24 mouse cellular contexts compared by ENCODE assay signal in genomic region chr9:80600019-80600418, GRCm38 (mm10).
DNase-seq lines count a peak whose midpoint lies in the region; ATAC-seq lines count a peak whose summit lies in the region.
"Had no signal": no experiment of that assay in that cellular context is flagged by ENCODE, and none has a peak within 500 bp of the region (broad histone marks: within the 10 kb centered on the region; RNA-seq: fewer than 3 reads in every experiment).

No protein-coding gene starts in this region.

- ATAC-seq in hindbrain, embryonic 16.5 days = peak; percentile 75
- ATAC-seq in hindbrain, embryonic 11.5 days (ENCODE audit: low FRiP score) = no peak
- no peak for ATAC-seq in midbrain, embryonic 16.5 days
- ATAC-seq in midbrain, embryonic 15.5 days (replicated peaks) = no peak
- ATAC-seq: CD4-positive, CD25-positive, alpha-beta regulatory T cell, adult 4 months; forebrain, embryonic 16.5 days had no signal

- H3K27me3 ChIP-seq in hindbrain, embryonic 16.5 days (replicated peaks; ENCODE audit: control insufficient read depth, insufficient read depth, low read length) = no peaks in the 10 kb centered on the region
- H3K27me3 ChIP-seq in hindbrain, embryonic 11.5 days (ENCODE audit: control insufficient read depth, insufficient read depth, low read length) = no peaks in the 10 kb centered on the region
- no peaks in the 10 kb centered on the region for H3K27me3 ChIP-seq in midbrain, embryonic 16.5 days (ENCODE audit: control insufficient read depth, insufficient read depth, low read depth, low read length)
- H3K27me3 ChIP-seq in midbrain, embryonic 15.5 days (replicated peaks) = no peaks in the 10 kb centered on the region
- H3K27me3 ChIP-seq: embryonic facial prominence, embryonic 12.5 days; forebrain, embryonic 12.5 days; heart, embryonic 12.5 days; hindbrain, embryonic 13.5 days had no signal

- no peaks in the 10 kb centered on the region for H3K4me1 ChIP-seq in hindbrain, embryonic 16.5 days (ENCODE audit: control insufficient read depth, insufficient read depth, low read depth, low read length)
- H3K4me1 ChIP-seq in hindbrain, embryonic 11.5 days (replicated peaks; ENCODE audit: control insufficient read depth, insufficient read depth, low read length) = no peaks in the 10 kb centered on the region
- no peaks in the 10 kb centered on the region for H3K4me1 ChIP-seq in midbrain, embryonic 16.5 days (ENCODE audit: control insufficient read depth, insufficient read depth, low read length)
- no peaks in the 10 kb centered on the region for H3K4me1 ChIP-seq in midbrain, embryonic 15.5 days
- H3K4me1 ChIP-seq: embryonic facial prominence, embryonic 12.5 days; forebrain, embryonic 12.5 days; heart, embryonic 12.5 days; hindbrain, embryonic 13.5 days had no signal

- H3K9ac ChIP-seq in hindbrain, embryonic 16.5 days (ENCODE audit: low read depth, low read length) = no peak overlapping the region
- no peak overlapping the region for H3K9ac ChIP-seq in hindbrain, embryonic 11.5 days (ENCODE audit: low read depth, low read length)
- no peak overlapping the region for H3K9ac ChIP-seq in midbrain, embryonic 16.5 days (ENCODE audit: low read depth, low read length)
- no peak overlapping the region for H3K9ac ChIP-seq in midbrain, embryonic 15.5 days
- H3K9ac ChIP-seq: embryonic facial prominence, embryonic 12.5 days; forebrain, embryonic 12.5 days; heart, embryonic 12.5 days; hindbrain, embryonic 13.5 days had no signal

- no peaks in the 10 kb centered on the region for H3K9me3 ChIP-seq in hindbrain, embryonic 16.5 days (ENCODE audit: control insufficient read depth, low read length)
- no peaks in the 10 kb centered on the region for H3K9me3 ChIP-seq in hindbrain, embryonic 11.5 days (ENCODE audit: control insufficient read depth, low read length)
- no peaks in the 10 kb centered on the region for H3K9me3 ChIP-seq in midbrain, embryonic 16.5 days (replicated peaks; ENCODE audit: control insufficient read depth, low read length, poor library complexity, severe bottlenecking)
- no peaks in the 10 kb centered on the region for H3K9me3 ChIP-seq in midbrain, embryonic 15.5 days
- H3K9me3 ChIP-seq: embryonic facial prominence, embryonic 12.5 days; forebrain, embryonic 12.5 days; G1E; heart, embryonic 12.5 days; hindbrain, embryonic 13.5 days had no signal

- DNase-seq in embryo, embryonic 11 days = peak; percentile 4
- no peak for DNase-seq in embryo, embryonic 10.5 days (ENCODE audit: low spot score)
- no peak for DNase-seq in hindbrain, embryonic 11.5 days (ENCODE audit: low spot score)
- DNase-seq in urinary bladder, postnatal 4 days (ENCODE audit: low spot score in 2 of 2) = no peak
- DNase-seq: adrenal gland, adult 8-10 months; adrenal gland, postnatal 36 days; B cell, adult 2 months; cerebellum, adult 11-12 months; cerebellum, adult 9-10 months; cerebellum, postnatal 25 days; gastrocnemius, adult 2 months; gastrocnemius, postnatal 25 days; heart, postnatal 36 days; kidney, adult 11 months had no signal

- H3K27ac ChIP-seq in hindbrain, embryonic 16.5 days (ENCODE audit: low read depth, low read length) = no peak overlapping the region
- H3K27ac ChIP-seq in hindbrain, embryonic 11.5 days (ENCODE audit: low read depth, low read length) = no peak overlapping the region
- 0 out of 2 replicates have a peak overlapping the region, but pooled peaks have one; percentile 11 for H3K27ac ChIP-seq in midbrain, embryonic 16.5 days (ENCODE audit: low read length)
- H3K27ac ChIP-seq in midbrain, embryonic 15.5 days = no peak overlapping the region
- H3K27ac ChIP-seq: embryonic facial prominence, embryonic 12.5 days; forebrain, embryonic 12.5 days; gastrocnemius, adult 2 months; hindbrain, embryonic 13.5 days had no signal

- H3K36me3 ChIP-seq in hindbrain, embryonic 16.5 days (ENCODE audit: control insufficient read depth, insufficient read depth, low read length) = no peaks in the 10 kb centered on the region
- no peaks in the 10 kb centered on the region for H3K36me3 ChIP-seq in hindbrain, embryonic 11.5 days (ENCODE audit: control insufficient read depth, insufficient read depth, low read length)
- no peaks in the 10 kb centered on the region for H3K36me3 ChIP-seq in midbrain, embryonic 16.5 days (ENCODE audit: control insufficient read depth, insufficient read depth, low read length)
- H3K36me3 ChIP-seq in midbrain, embryonic 15.5 days (replicated peaks) = no peaks in the 10 kb centered on the region
- H3K36me3 ChIP-seq: embryonic facial prominence, embryonic 12.5 days; forebrain, embryonic 12.5 days; G1E; heart, embryonic 12.5 days; hindbrain, embryonic 13.5 days had no signal

- H3K4me2 ChIP-seq in hindbrain, embryonic 16.5 days (ENCODE audit: low read length) = no peak overlapping the region
- no peak overlapping the region for H3K4me2 ChIP-seq in hindbrain, embryonic 11.5 days (replicated peaks; ENCODE audit: low read depth, low read length)
- H3K4me2 ChIP-seq in midbrain, embryonic 16.5 days (ENCODE audit: low read length) = no peak overlapping the region
- H3K4me2 ChIP-seq in midbrain, embryonic 15.5 days = no peak overlapping the region
- H3K4me2 ChIP-seq: embryonic facial prominence, embryonic 12.5 days; forebrain, embryonic 12.5 days; heart, embryonic 12.5 days; hindbrain, embryonic 13.5 days had no signal

- no peak overlapping the region for H3K4me3 ChIP-seq in hindbrain, embryonic 16.5 days (ENCODE audit: low read length)
- no peak overlapping the region for H3K4me3 ChIP-seq in hindbrain, embryonic 11.5 days (ENCODE audit: low read depth, low read length)
- no peak overlapping the region for H3K4me3 ChIP-seq in midbrain, embryonic 16.5 days (ENCODE audit: low read depth, low read length)
- no peak overlapping the region for H3K4me3 ChIP-seq in midbrain, embryonic 15.5 days
- H3K4me3 ChIP-seq: embryonic facial prominence, embryonic 12.5 days; forebrain, embryonic 12.5 days; gastrocnemius, adult 2 months; heart, embryonic 12.5 days; hindbrain, embryonic 13.5 days had no signal
